Mouse (Mus musculus): ENCODE measurements around the gene P2ry12.

GRCm38 (mm10) chr3:59212404-59212803 is 50.3 kb downstream of the P2ry12 start:
- TF ChIP-seq TAL1 (IDR thresholded peaks at IDR 0.05; ENCODE audit: low read length) (no peak), GATA1 (IDR thresholded peaks at IDR 0.05; ENCODE audit: low read length) (no peak)
